Mouse (Mus musculus) forebrain, postnatal 0 days (tissue): ENCODE measurements at regions not wholly inside any gene's neighbourhood (a gene's known extent, or its start where the extent isn't known, plus 50 kb on each side); places are given as distances from the start of the nearest gene placed in this dataset.
A peak's percentile ranks its signal among the peaks of the same experiment; 100 is the strongest.

ENCODE experiments used
- ATAC-seq: fragments of 200-750 bp; cut with Nextera tagmentation; 2 replicates; pipeline ENCODE4 v1.8.0; 2017; ENCODE audit warnings: mild to moderate bottlenecking, moderate library complexity
- DNase-seq: peaks from one replicate; pipeline ENCODE4 v3.0.0-alpha.2; 2015
- H3K27ac ChIP-seq: fragments of 300-500 bp; sonication (generic); 2 replicates; pipeline ENCODE4 v1.5.1; 2014; ENCODE audit warnings: low read depth, mild to moderate bottlenecking, antibody characterized with exemption, low read length, moderate library complexity, mixed read lengths
- H3K27me3 ChIP-seq: fragments of 300-500 bp; sonication (generic); 2 replicates; pipeline ENCODE4 v1.6.1; 2014; ENCODE audit warnings: mild to moderate bottlenecking, low read length, mixed read lengths; ENCODE audit not compliant: insufficient read depth
- H3K36me3 ChIP-seq: fragments of 300-500 bp; sonication (generic); 2 replicates; pipeline ENCODE4 v1.6.1; 2014; ENCODE audit warnings: mild to moderate bottlenecking, moderate library complexity; ENCODE audit not compliant: insufficient read depth
- H3K4me1 ChIP-seq: fragments of 300-500 bp; sonication (generic); 2 replicates; pipeline ENCODE4 v1.6.1; 2014; ENCODE audit warnings: antibody characterized with exemption; ENCODE audit not compliant: insufficient read depth
- H3K4me2 ChIP-seq: fragments of 300-500 bp; sonication (generic); 2 replicates; pipeline ENCODE4 v1.6.1; 2014; ENCODE audit warnings: low read depth, mild to moderate bottlenecking, moderate library complexity
- H3K4me3 ChIP-seq: fragments of 300-500 bp; sonication (generic); 2 replicates; pipeline ENCODE4 v1.5.1; 2014; ENCODE audit warnings: low read depth, low read length, mixed read lengths
- H3K9ac ChIP-seq: fragments of 300-500 bp; sonication (generic); 2 replicates; pipeline ENCODE4 v1.6.1; 2014; ENCODE audit warnings: mild to moderate bottlenecking
- H3K9me3 ChIP-seq: fragments of 300-500 bp; sonication (generic); 2 replicates; pipeline ENCODE4 v1.6.1; 2016; ENCODE audit warnings: low read length
- CTCF ChIP-seq: sonication (generic); IDR thresholded peaks from 2 replicates; pipeline ENCODE4 v1.5.1; 2016; ENCODE audit warnings: antibody characterized with exemption, control low read depth, low read depth
- WGBS: fragments of 180-500 bp; shearing (Covaris S2); extraction: QIAGEN DNeasy Blood & Tissue Kit; methylation state at CpG from one replicate; pipeline ENCODE4 v1.1.7; 2014; 5-methylcytosine and 5-hydroxymethylcytosine counted together

DNA sequence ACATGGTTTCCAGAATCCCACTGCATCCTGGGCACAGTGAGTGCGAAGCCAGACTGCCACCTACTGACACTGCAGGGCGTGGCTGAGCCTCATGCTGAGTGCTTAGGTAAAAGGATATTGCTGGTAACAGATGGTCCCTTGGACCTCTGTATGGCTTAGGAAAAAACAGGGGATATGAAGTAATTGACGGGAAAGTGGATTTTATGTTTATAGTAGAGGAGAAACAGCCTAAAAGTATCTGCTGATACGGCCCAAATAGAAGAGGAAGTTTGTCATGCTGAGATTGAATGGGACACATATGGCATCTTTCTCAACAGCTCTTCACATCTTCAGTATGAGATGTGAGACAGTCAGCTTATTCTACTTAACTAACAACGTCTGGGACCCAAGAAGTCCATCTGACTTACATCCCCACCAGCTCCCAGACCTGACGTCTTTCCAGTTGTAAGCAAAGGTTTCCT, 182.1 kb downstream of the Rap2a start:
- H3K36me3 ChIP-seq: no peaks in the 10 kb centered on the region
- no peaks in the 10 kb centered on the region for H3K9me3 ChIP-seq
- H3K4me3 ChIP-seq: no peak overlapping the region
- 78% methylated on average over 6 of the region's 6 CpGs for WGBS
- H3K4me1 ChIP-seq: no peaks in the 10 kb centered on the region
- H3K4me2 ChIP-seq: no peak overlapping the region
- peak; percentile 55 for TF ChIP-seq CTCF
- no peak for ATAC-seq
- H3K27me3 ChIP-seq: no peaks in the 10 kb centered on the region
- H3K27ac ChIP-seq: no peak overlapping the region
- DNase-seq: peak; percentile 29
- H3K9ac ChIP-seq: no peak overlapping the region

DNA sequence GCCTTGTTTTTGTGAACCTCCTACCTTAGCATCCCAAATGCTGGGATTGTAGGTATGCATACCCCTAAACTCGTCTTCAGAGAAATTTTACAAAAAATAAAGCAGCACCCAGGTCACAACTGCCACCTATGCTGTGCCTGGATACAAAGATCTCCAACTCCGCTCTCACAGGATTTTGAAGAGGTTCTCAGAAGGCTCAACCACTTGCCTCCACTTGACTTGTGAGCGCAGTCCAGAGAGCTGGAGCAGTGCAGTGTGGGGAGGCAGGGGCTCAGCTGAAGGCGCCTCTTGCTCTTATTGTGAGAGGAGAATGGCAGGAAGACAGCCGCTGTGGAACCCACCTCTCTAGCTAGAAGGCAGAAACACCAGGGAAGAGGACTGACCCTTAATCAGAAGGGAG, 182.9 kb downstream of the Rap2a start:
- Histone ChIP-seq H3K9me3 (no peaks in the 10 kb centered on the region), H3K4me1 (no peaks in the 10 kb centered on the region), H3K4me2 (no peak overlapping the region), H3K27me3 (no peaks in the 10 kb centered on the region), H3K9ac (no peak overlapping the region), H3K27ac (no peak overlapping the region), H3K4me3 (no peak overlapping the region), H3K36me3 (no peaks in the 10 kb centered on the region)
- TF ChIP-seq CTCF: no peak
- DNase-seq (no peak), ATAC-seq (no peak)
- 79% methylated on average over 5 of the region's 5 CpGs for WGBS

DNA sequence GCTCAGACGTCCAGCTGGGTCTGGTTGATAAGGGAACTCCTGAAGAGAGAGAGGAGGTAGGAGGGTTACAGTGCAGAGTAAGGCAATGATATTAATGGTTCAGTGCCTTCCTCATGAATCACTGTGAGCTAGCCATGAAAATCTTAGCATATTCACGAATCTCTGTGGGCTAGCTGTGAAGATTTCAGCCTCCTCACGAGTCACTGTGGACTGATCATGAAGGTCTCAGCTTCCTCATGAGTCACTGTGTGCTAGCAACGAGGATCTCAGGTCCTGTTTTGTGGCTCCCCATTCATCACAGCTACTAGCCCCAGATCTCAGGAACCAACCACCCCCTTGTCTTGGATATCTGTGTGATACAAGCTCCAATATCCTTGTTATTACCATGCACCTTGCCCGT, 191.4 kb downstream of the Rap2a start:
- TF ChIP-seq CTCF: no peak
- DNase-seq (no peak), ATAC-seq (no peak)
- Histone ChIP-seq H3K27me3 (no peaks in the 10 kb centered on the region), H3K36me3 (no peaks in the 10 kb centered on the region), H3K4me2 (no peak overlapping the region), H3K4me3 (no peak overlapping the region), H3K9me3 (no peaks in the 10 kb centered on the region), H3K27ac (no peak overlapping the region), H3K4me1 (no peaks in the 10 kb centered on the region), H3K9ac (no peak overlapping the region)
- 77% methylated on average over 5 of the region's 5 CpGs for WGBS

DNA sequence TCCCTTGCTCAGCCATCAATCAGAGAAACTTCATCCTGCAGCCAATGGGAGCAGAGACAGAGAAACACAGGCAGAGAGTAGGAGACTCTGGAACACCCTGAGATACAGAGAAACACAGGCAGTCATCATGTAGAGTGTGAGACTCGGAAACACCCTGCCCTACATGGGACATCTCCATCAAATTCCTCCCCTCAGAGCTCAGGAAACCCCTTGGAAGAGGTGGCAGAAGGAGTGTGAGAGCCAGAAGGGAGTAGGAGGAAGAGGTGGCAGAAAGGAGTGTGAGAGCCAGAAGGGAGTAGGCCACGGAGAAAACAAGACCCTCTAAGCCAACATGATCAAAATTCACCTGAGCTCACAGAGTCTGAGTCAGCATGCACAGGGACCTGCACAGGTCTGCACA, 197.5 kb downstream of the Rap2a start:
- ATAC-seq (no peak), DNase-seq (no peak)
- WGBS: 74% methylated on average over 2 of the region's 2 CpGs
- H3K27me3 ChIP-seq: no peaks in the 10 kb centered on the region
- H3K4me1 ChIP-seq: no peaks in the 10 kb centered on the region
- TF ChIP-seq CTCF: no peak
- no peak overlapping the region for H3K27ac ChIP-seq
- H3K36me3 ChIP-seq: no peaks in the 10 kb centered on the region
- no peak overlapping the region for H3K4me2 ChIP-seq
- no peaks in the 10 kb centered on the region for H3K9me3 ChIP-seq
- no peak overlapping the region for H3K9ac ChIP-seq
- no peak overlapping the region for H3K4me3 ChIP-seq

DNA sequence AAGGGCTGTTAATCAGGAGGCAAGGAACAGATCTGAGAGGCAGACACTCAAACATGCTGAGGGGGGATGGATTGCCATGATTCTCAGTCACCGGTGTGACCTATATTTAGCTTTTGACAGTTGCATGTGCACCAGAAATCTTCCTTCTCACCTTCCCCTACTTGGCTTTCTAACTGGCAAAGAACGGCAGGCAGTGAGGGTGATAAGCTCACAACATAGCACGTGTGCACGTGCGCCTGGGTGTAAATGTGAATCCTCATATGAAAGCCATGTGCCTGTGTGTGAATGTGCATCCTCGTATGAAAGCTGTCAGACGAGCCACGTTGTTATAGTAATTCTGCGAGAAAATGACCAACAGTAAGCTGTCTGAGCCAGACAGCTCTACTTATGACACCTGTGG, 200.3 kb downstream of the Rap2a start:
- DNase-seq (peak; percentile 49), ATAC-seq (peak; percentile 82)
- Histone ChIP-seq H3K27ac (no peak overlapping the region), H3K36me3 (no peaks in the 10 kb centered on the region), H3K4me2 (no peak overlapping the region), H3K9me3 (no peaks in the 10 kb centered on the region), H3K27me3 (no peaks in the 10 kb centered on the region), H3K4me3 (no peak overlapping the region), H3K9ac (no peak overlapping the region), H3K4me1 (no peaks in the 10 kb centered on the region)
- no peak for TF ChIP-seq CTCF
- WGBS: 73% methylated on average over 9 of the region's 9 CpGs

DNA sequence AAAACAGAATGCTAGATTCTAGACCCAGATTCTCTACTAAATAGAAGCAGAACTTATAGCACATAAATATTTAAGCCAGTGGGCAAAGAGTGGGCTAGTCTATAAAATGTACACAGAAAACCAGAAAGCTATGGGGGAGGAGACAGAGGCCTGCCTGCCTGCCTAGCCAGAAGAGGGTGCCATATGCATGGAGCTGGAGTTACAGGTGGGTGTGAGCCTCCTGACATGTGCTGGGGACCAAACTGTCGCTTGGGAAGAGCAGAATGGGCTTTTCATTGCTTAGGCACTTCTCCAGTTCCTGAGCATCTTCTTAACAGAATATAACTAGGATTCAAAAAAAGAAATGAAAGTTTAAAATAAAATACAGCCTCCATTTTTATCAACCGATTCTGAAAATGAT, 200.8 kb downstream of the Rap2a start:
- H3K9me3 ChIP-seq: no peaks in the 10 kb centered on the region
- H3K4me1 ChIP-seq: no peaks in the 10 kb centered on the region
- no peak overlapping the region for H3K27ac ChIP-seq
- 60% methylated on average over 2 of the region's 2 CpGs for WGBS
- no peaks in the 10 kb centered on the region for H3K36me3 ChIP-seq
- H3K9ac ChIP-seq: no peak overlapping the region
- TF ChIP-seq CTCF: peak; percentile 17; the same call in 1 of the 2 replicates
- DNase-seq (peak; percentile 24), ATAC-seq (peak; percentile 54; the same call in 1 of the 2 replicates)
- H3K27me3 ChIP-seq: no peaks in the 10 kb centered on the region
- no peak overlapping the region for H3K4me3 ChIP-seq
- no peak overlapping the region for H3K4me2 ChIP-seq

DNA sequence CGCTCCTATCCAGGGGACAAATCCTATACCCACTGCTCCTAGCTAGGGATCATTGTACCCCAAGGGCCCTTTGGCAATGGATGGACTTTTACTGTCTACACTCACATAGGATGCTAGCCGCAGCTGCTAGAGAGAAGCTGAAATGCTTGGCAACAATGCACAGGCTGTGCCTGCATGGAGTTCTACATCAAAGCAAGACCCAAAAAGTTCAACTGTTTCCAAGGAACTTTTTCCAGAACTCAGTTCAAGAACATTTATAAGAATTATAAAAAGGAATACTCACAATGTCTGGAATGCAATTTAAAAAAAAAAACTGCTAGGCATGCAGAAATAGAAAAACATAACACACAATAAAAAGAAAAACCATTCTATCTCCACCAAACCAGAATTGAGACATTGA, 202.0 kb downstream of the Rap2a start:
- Histone ChIP-seq H3K27me3 (no peaks in the 10 kb centered on the region), H3K4me2 (no peak overlapping the region), H3K4me3 (no peak overlapping the region), H3K36me3 (no peaks in the 10 kb centered on the region), H3K9me3 (no peaks in the 10 kb centered on the region), H3K9ac (no peak overlapping the region), H3K27ac (no peak overlapping the region), H3K4me1 (no peaks in the 10 kb centered on the region)
- 86% methylated on average over 2 of the region's 2 CpGs for WGBS
- no peak for TF ChIP-seq CTCF
- DNase-seq: no peak
- ATAC-seq: no peak

DNA sequence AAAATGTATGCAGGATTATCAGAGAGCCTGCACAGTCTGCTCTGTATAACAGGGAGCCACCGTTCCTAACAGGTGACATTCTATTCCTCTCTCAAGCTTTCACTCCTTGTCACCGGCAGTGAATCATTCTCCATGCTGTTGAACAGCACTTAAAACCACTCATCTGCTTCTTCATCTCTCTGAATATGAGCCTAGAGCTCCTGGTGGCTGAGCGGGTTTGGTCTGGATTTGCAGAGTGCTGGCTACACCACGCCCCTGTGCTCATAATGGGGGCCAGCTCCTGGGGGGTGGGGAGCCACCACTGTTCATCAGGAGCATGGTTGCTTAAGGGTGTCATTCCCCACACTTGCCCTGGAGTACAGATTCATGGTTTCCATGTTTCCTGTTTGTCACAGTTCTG, 207.0 kb downstream of the Rap2a start:
- Histone ChIP-seq H3K9ac (no peak overlapping the region), H3K4me1 (no peaks in the 10 kb centered on the region), H3K9me3 (no peaks in the 10 kb centered on the region), H3K4me2 (no peak overlapping the region), H3K27me3 (no peaks in the 10 kb centered on the region), H3K4me3 (no peak overlapping the region), H3K36me3 (no peaks in the 10 kb centered on the region), H3K27ac (no peak overlapping the region)
- 81% methylated on average over 4 of the region's 4 CpGs for WGBS
- DNase-seq: no peak
- TF ChIP-seq CTCF: no peak
- peak; percentile 43 for ATAC-seq
